Mouse (Mus musculus): Measurements from ENCODE around the gene Ssr1.

Ssr1 gene

GRCm38 (mm10) chr13:37980346-37980745 is 13.7 kb downstream of the Ssr1 start:
- DNase-seq (ENCODE audit: low spot score) = no peak

GRCm38 (mm10) chr13:37979506-37979905 is 14.5 kb downstream of the Ssr1 start:
- DNase-seq (ENCODE audit: low spot score) = no peak

- no peak for DNase-seq (ENCODE audit: low spot score)
These were observed 19.3 kb downstream of the Ssr1 start for GRCm38 (mm10) chr13:37974731-37975130.

GRCm38 (mm10) chr13:37974036-37974435 is 20.0 kb downstream of the Ssr1 start:
- DNase-seq (ENCODE audit: low spot score) = no peak

GRCm38 (mm10) chr13:37970887-37971530 is 23.0 kb downstream of the Ssr1 start:
- no peak for DNase-seq (ENCODE audit: low spot score)

GRCm38 (mm10) chr13:37969988-37970387 is 24.0 kb downstream of the Ssr1 start:
- no peak for DNase-seq (ENCODE audit: low spot score)

GRCm38 (mm10) chr13:37969337-37969736 is 24.7 kb downstream of the Ssr1 start:
- peak; percentile 50 for DNase-seq (ENCODE audit: low spot score)

- no peak for DNase-seq (ENCODE audit: low spot score)
These were observed 26.5 kb downstream of the Ssr1 start for GRCm38 (mm10) chr13:37967565-37967964.

GRCm38 (mm10) chr13:37967052-37967437 is 27.0 kb downstream of the Ssr1 start:
- DNase-seq (ENCODE audit: low spot score) = no peak

GRCm38 (mm10) chr13:37966256-37967051 is 27.6 kb downstream of the Ssr1 start:
- no peak for DNase-seq (ENCODE audit: low spot score)

- DNase-seq (ENCODE audit: low spot score) = no peak
These were observed 28.7 kb downstream of the Ssr1 start for GRCm38 (mm10) chr13:37965126-37965914.

GRCm38 (mm10) chr13:37964128-37965087 is 29.6 kb downstream of the Ssr1 start:
- no peak for DNase-seq (ENCODE audit: low spot score)

GRCm38 (mm10) chr13:37963354-37964007 is 30.5 kb downstream of the Ssr1 start:
- peak; percentile 48 for DNase-seq (ENCODE audit: low spot score)

GRCm38 (mm10) chr13:37962541-37962940 is 31.5 kb downstream of the Ssr1 start:
- no peak for DNase-seq (ENCODE audit: low spot score)

- no peak for DNase-seq (ENCODE audit: low spot score)
These were observed 34.1 kb downstream of the Ssr1 start for GRCm38 (mm10) chr13:37959936-37960335.

GRCm38 (mm10) chr13:37959239-37959907 is 34.6 kb downstream of the Ssr1 start:
- no peak for DNase-seq (ENCODE audit: low spot score)

- DNase-seq (ENCODE audit: low spot score) = no peak
These were observed 35.3 kb downstream of the Ssr1 start for GRCm38 (mm10) chr13:37958498-37959238.

GRCm38 (mm10) chr13:37954318-37954717 is 39.7 kb downstream of the Ssr1 start:
- no peak for DNase-seq (ENCODE audit: low spot score)

- no peak for DNase-seq (ENCODE audit: low spot score)
These were observed 41.0 kb downstream of the Ssr1 start for GRCm38 (mm10) chr13:37952981-37953380.

GRCm38 (mm10) chr13:37946734-37947133 is 47.3 kb downstream of the Ssr1 start:
- DNase-seq (ENCODE audit: low spot score) = peak; percentile 47

All from ovary, adult 18-20 months (tissue).